Mouse (Mus musculus) thymus, postnatal 25 days (tissue): ENCODE data around the gene E2f6.

ENCODE experiments used
- DNase-seq: peaks from one replicate; pipeline ENCODE4 v3.0.0; 2022

E2f6 gene

DNA sequence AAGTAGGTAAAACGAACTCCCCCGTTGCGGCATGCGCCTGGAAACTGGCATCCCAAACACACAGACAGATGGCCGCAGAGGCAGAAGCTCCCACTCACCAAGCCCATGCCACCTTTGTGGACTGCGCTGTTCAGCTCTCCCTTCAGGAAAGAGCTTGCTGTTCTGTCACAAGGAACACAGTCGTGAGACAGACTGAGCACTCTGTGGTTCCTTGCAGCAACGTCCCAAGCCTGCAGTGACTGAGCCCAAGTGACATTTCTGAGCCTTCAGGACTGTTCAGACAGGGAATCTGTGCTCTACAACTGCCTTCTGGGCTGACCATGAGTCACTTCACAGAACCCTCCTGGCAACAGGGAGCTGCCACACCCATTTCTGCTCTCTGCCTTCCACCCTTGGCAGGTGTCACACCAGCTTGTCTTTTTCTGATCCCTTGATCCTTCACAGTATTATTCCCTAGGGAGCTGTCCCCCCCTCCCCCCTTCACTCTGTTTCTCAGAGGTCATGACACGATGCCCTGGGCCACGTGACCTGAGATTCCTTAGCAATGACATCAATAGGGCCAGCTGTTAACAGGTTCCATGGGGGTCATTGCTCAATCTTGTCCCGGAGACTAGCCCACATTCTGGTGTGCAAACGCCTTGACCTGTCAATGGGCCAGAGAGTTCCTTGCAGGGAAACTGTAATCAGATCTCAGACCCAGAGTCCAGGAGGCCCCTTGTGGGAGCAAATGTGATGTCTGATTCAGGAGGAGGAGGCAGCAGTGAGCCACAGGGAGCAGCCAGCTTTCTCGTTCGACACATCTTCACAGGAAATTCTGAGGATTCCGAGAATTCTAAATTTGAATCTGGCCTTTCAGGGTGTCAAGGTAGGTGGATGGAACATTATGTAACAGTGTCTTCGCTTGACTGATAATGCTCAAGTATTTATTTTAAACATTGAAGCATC is 39.9 kb downstream of the E2f6 start:
- DNase-seq: no peak

DNA sequence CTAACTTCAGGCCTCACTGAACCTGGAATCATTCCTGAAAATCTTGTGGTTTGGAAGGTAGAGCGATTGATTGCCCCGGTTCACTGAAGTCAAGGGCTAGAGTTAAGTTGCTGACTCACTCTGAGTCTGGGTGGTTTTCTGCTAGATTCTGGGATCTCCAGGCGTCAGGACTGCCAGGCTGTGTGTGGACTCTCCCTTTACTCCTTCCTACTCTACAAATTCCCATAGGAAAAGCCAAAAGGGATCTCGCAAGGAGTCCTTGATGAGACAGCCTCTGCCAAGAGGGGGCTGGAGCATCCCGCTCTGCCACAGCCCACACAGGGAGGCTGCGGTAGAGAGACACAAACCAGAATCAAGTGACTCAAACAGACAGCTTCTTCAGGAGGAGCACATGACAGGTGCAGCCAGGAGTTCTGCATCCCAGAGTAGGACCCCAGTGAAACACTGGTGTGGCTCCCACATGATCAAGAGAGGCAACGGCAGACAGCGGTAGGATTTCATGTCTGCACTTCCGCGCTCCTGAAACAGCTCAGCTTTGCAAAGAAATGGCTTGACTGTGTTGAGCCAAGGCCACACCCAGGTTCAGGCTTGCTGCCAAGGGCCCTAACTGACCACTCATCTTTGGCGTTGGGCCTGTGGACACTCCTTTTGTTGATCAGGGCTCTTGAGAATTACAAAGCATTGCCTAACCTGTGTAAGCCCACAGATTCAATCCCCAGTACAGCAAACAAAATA is 42.8 kb downstream of the E2f6 start:
- DNase-seq: no peak

DNA sequence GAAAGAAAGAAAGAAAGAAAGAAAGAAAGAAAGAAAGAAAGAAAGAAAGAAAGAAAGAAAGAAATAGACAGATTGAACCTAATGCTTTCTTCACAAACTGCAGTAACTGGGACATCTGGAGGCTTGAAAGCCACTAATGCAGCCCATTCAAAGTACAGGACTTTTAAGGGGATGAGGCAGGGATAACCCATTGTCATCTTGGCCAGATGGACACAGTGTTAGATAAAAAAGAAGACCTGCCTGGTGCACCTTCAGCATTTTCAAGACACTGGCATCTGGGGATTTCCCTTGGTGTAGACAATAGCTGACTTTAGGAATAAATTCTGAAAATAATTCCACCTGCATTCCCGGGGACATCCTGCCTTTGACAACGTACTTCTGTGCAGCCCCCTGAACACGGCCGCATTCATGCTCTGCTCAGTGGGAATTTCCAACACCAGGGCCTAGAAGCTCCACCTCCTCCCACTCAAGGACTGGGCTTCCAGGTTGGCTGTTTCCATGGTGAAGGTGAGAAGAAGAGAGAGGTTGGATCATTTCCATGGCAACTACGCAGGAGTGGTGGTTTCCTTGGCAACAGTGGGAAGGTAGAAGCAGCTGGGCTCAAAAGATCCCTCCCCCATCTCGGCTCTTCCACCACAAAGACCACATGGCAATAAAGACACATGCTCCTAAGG is 45.0 kb downstream of the E2f6 start:
- DNase-seq: no peak

GRCm38 (mm10) chr12:16856306-16856679 is 45.5 kb downstream of the E2f6 start:
- DNase-seq: no peak

DNA sequence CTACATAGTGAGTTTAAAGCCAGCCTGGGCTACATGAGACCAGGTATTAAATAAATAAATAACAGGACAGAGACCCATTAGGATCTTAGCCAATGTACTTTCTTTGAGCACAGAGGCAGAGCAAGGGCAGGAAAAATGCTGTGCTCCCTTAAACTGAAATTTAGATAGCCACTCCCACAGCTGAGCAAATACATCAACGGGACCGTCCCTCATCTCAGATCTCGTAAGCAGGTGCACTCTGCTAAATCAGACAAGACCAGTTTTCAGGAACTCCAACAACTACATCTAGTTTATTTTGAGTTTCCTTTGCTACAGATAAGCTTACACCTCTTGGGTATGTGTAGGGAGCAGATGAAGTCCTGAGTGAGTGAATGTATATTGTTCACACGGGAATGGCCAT is 47.3 kb downstream of the E2f6 start:
- no peak for DNase-seq

GRCm38 (mm10) chr12:16859781-16860180 is 49.0 kb downstream of the E2f6 start:
- DNase-seq: no peak

DNA sequence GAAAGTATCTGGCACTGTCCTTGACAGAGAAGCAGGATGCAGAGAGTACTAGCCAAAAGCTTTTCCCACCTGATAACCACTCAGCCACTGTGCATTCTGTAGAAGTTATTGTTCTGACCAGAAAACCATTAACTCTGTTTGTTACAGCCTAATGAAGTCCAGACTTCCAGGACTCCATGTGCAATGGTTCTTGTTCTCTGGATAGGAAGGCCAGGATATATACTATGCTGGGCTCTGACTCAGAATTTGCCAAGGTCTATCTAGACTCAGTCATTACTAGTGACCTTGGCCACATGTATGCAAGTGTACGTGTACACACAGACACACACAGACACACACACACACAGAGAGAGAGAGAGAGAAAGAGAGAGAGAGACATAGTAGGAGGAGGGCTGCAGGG is 49.8 kb downstream of the E2f6 start:
- DNase-seq: no peak

GRCm38 (mm10) chr12:16860961-16861360 is 50.2 kb downstream of the E2f6 start:
- DNase-seq: no peak

- no peak for DNase-seq
These were observed 53.7 kb downstream of the E2f6 start for GRCm38 (mm10) chr12:16864477-16864876.

DNA sequence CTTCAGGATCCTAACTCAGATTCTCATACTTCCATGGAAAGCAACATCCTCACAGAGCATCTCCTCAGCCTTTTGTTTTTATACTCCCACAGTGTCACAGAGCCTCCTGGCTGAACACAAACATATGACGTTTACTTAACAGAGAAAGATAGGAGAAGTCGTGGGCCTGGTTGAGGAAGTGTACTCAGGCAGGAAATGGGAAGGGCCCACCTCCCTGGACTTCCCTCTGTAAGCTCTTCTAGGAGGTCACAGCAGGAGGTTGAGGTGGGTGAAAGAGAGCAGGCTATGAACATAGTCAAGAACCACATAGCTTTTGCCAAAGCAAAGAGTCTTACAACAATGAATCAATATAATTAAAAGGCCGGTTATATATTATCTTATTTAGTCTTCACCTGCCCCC is 55.1 kb downstream of the E2f6 start:
- no peak for DNase-seq

GRCm38 (mm10) chr12:16866460-16866859 is 55.7 kb downstream of the E2f6 start:
- DNase-seq: no peak

- no peak for DNase-seq
These were observed 56.5 kb downstream of the E2f6 start for GRCm38 (mm10) chr12:16867306-16867705.

GRCm38 (mm10) chr12:16868618-16869017 is 57.9 kb downstream of the E2f6 start:
- no peak for DNase-seq

GRCm38 (mm10) chr12:16869091-16869778 is 58.5 kb downstream of the E2f6 start:
- DNase-seq: no peak

GRCm38 (mm10) chr12:16869870-16870404 is 59.2 kb downstream of the E2f6 start:
- no peak for DNase-seq

- DNase-seq: no peak
These were observed 59.8 kb downstream of the E2f6 start for GRCm38 (mm10) chr12:16870405-16871068.

DNA sequence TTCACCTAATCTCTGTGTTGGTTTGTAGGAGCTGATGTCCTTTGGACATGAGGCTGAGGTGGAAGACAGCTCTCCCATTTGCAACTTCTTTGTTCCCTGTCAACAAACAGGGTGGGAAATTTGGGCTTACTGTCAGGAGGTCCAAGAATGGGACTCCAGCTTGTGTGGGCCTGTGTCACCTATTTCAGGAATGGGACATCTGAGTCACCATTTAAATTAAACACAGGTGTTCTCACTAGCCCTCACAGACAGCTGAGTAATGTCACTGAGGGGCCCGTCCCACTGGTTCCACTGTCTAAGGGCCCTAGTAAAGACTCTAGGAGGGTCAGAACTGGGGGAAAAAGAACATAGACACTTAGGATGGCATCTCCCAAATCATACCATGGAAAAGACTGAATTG is 61.2 kb downstream of the E2f6 start:
- DNase-seq: no peak

- DNase-seq: no peak
These were observed 62.2 kb downstream of the E2f6 start for GRCm38 (mm10) chr12:16872926-16873464.

DNA sequence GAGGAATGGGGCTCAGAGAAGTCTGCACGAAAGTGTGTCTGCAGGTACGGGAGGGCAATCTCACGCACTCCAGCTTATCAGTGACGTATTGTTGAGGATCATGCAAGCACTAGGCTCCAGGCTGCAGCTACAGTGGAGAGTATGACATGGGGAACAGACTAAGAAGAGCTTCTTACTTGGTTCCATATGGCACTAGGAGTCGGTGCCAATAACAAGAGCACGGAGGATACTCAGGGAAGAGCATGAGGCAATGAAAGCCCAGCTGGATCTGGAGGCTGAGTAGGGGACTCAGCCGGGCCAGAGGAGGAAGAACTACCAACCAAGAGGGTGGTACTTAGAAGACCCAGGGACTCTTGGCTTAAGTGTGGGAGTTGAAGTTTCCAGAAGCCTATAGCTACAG is 62.8 kb downstream of the E2f6 start:
- no peak for DNase-seq

DNA sequence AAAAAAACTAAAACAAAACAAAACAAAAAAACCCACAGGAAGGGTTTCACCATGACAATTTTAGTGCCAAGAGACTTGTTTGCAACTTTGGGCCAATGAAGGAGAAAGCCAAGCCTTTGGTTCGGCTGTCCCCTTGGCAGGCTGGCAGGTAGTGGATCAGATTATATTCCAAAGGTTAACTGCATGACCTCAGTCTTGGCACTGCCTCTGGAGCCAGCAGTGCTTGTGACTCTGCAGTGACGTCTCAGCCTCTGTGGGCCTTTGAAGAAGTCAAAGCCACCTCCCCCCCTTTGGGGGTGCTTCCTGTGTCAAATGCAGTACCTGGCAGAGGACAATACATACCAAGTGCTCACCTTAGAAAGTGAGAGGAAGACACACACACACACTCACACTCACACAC is 63.3 kb downstream of the E2f6 start:
- peak; percentile 71 for DNase-seq

DNA sequence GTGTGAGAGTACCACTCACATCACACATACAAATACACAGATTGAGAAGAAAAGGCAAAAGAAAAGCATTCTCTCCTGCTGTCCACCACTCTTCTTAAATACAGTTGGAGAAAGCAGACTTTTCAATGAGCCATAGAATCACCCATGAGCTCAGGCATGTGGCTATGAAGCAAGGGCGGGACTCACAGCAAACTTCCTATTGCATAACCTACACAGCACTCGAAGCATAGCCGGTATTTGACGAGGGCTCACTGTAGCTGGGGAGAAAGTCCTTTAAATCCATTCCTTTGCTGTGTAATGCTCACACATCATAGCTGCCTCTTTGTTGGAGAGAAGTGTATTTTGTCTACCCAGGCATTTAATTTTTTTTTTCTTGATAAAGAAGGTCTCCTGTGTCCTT is 64.5 kb downstream of the E2f6 start:
- DNase-seq: no peak

DNA sequence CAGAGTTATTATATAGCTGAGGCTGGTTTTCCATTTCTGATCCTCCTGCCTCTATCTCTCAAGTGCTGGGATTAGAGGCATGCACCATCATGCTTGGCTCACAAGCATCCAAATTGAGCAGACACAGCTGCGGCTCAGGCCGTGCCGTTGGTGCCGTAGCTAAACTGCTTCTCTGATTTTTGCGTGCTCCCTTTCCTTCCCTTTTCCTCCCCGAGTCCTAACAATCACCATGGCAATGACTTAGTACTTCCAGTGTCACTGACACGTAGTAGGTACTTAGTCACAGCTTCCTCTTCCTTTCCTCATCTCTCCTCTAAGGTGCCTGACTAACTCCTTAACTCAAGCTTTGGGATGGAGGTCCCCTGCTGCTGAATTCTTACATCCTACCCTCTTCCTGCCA is 64.9 kb downstream of the E2f6 start:
- no peak for DNase-seq
